Mouse (Mus musculus) embryonic fibroblast, embryonic 13.5 days (primary cell): ENCODE results near the gene RPS10-NUDT3.

Source experiments
- CTCF ChIP-seq: IDR thresholded peaks from 2 replicates; pipeline ENCODE4 v1.5.1; 2011; ENCODE audit warnings: mild to moderate bottlenecking, control low read depth, low read length, moderate library complexity, borderline replicate concordance; ENCODE audit not compliant: insufficient read depth
- POLR2A ChIP-seq: IDR thresholded peaks from 2 replicates; pipeline ENCODE4 v1.6.1; 2011; ENCODE audit warnings: low read depth, mild to moderate bottlenecking, control low read depth, low read length, moderate library complexity

DNA sequence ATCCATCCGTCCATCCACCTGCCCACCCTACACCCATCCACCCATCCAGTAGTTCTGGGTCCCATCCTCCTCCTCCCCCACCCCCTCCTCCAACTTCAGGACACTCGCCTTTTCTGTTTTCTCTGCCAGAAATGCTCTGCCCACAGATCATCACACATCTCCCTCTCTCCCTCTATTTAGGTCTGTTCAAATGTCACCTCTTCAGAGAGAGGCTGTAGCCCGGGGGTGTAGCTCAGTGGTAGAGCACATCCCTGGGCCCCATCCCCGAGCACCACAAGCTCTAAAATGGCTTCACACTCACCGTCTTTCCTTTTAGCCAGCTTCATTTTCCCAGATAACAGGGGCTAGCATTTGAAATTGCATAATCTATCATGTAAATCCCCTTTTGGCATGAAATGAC is 42.7 kb upstream of the RPS10-NUDT3 start:
- TF ChIP-seq CTCF (no peak), POLR2A (no peak)
